Comparison of ENCODE assay signal across 30 mouse cellular contexts in genomic region chr2:147623116-147623515, GRCm38 (mm10).
A peak's percentile ranks its signal among the peaks of the same experiment; 100 is the strongest.
DNase-seq lines count a peak whose midpoint lies in the region; ATAC-seq and TF ChIP-seq lines count a peak whose summit lies in the region.
"Had no signal": no experiment of that assay in that cellular context is flagged by ENCODE, and none has a peak within 500 bp of the region (broad histone marks: within the 10 kb centered on the region; RNA-seq: fewer than 3 reads in every experiment).

No protein-coding gene starts in this region.

- no peaks in the 10 kb centered on the region for H3K4me1 ChIP-seq in limb, embryonic 11.5 days (ENCODE audit: control insufficient read depth, insufficient read depth, low read length)
- no peaks in the 10 kb centered on the region for H3K4me1 ChIP-seq in limb, embryonic 10.5 days
- H3K4me1 ChIP-seq: embryonic facial prominence, embryonic 15.5 days; heart, embryonic 12.5 days; heart, embryonic 15.5 days had no signal

- no peak overlapping the region for H3K27ac ChIP-seq in limb, embryonic 11.5 days (replicated peaks; ENCODE audit: low read depth, low read length)
- no peak overlapping the region for H3K27ac ChIP-seq in limb, embryonic 10.5 days
- peak overlapping the region; percentile 90 for H3K27ac ChIP-seq in layer of hippocampus, adult 2 months
- H3K27ac ChIP-seq: embryonic facial prominence, embryonic 12.5 days; embryonic facial prominence, embryonic 15.5 days; gastrocnemius, adult 2 months; heart, embryonic 15.5 days; hindbrain, embryonic 14.5 days; hindbrain, postnatal 0 days had no signal

- intact Hi-C loops in heart, postnatal 25 days (cut with DNase I), result no loop called here

- H3K4me3 ChIP-seq in limb, embryonic 11.5 days (ENCODE audit: low read depth, low read length), result no peak overlapping the region
- H3K4me3 ChIP-seq in limb, embryonic 10.5 days, result no peak overlapping the region
- H3K4me3 ChIP-seq in layer of hippocampus, adult 2 months, result no peak overlapping the region
- H3K4me3 ChIP-seq: embryonic facial prominence, embryonic 12.5 days; embryonic facial prominence, embryonic 15.5 days; gastrocnemius, adult 2 months; heart, embryonic 12.5 days; heart, embryonic 15.5 days had no signal

- no peak overlapping the region for H3K9ac ChIP-seq in limb, embryonic 11.5 days (ENCODE audit: low read length)
- H3K9ac ChIP-seq: embryonic facial prominence, embryonic 12.5 days; embryonic facial prominence, embryonic 15.5 days; forebrain, postnatal 0 days; heart, embryonic 12.5 days; heart, embryonic 15.5 days; hindbrain, embryonic 14.5 days had no signal

- H3K27me3 ChIP-seq in limb, embryonic 11.5 days (ENCODE audit: control insufficient read depth, insufficient read depth, low read length), result no peaks in the 10 kb centered on the region
- H3K27me3 ChIP-seq in limb, embryonic 10.5 days (ENCODE audit: low read depth, poor library complexity, severe bottlenecking), result no peaks in the 10 kb centered on the region
- H3K27me3 ChIP-seq: CH12.LX; embryonic facial prominence, embryonic 12.5 days; embryonic facial prominence, embryonic 15.5 days; heart, embryonic 12.5 days; heart, embryonic 15.5 days had no signal

- H3K9me3 ChIP-seq in limb, embryonic 11.5 days (ENCODE audit: control insufficient read depth, low read length), result no peaks in the 10 kb centered on the region
- H3K9me3 ChIP-seq in limb, embryonic 10.5 days (replicated peaks), result no peaks in the 10 kb centered on the region
- H3K9me3 ChIP-seq: embryonic facial prominence, embryonic 12.5 days; embryonic facial prominence, embryonic 15.5 days; heart, embryonic 12.5 days; heart, embryonic 15.5 days had no signal

- no peaks in the 10 kb centered on the region for H3K36me3 ChIP-seq in limb, embryonic 11.5 days (ENCODE audit: control insufficient read depth, insufficient read depth, low read length)
- no peaks in the 10 kb centered on the region for H3K36me3 ChIP-seq in limb, embryonic 10.5 days
- H3K36me3 ChIP-seq: embryonic facial prominence, embryonic 12.5 days; embryonic facial prominence, embryonic 15.5 days; G1E; heart, embryonic 12.5 days; heart, embryonic 15.5 days had no signal

- H3K4me2 ChIP-seq in limb, embryonic 11.5 days (ENCODE audit: low read depth, severe bottlenecking), result no peak overlapping the region
- H3K4me2 ChIP-seq: embryonic facial prominence, embryonic 12.5 days; embryonic facial prominence, embryonic 15.5 days; heart, embryonic 12.5 days; heart, embryonic 15.5 days; hindbrain, embryonic 14.5 days had no signal

- TF ChIP-seq CTCF in layer of hippocampus, adult 2 months (conservative IDR thresholded peaks at IDR 0.05), result peak; percentile 51

- no peak for ATAC-seq in limb, embryonic 11.5 days (ENCODE audit: insufficient number of reproducible peaks, low FRiP score, low TSS enrichment, low read depth)
- no peak for ATAC-seq in megakaryocyte progenitor cell, adult 5-6 weeks (replicated peaks; ENCODE audit: poor library complexity)
- ATAC-seq: forebrain, embryonic 14.5 days; forebrain, postnatal 0 days; hindbrain, postnatal 0 days; Patski had no signal

- peak; percentile 18 for DNase-seq in limb, embryonic 11.5 days (ENCODE audit: low spot score)
- DNase-seq in limb, embryonic 10.5 days (ENCODE audit: low spot score), result no peak
- DNase-seq in layer of hippocampus, adult 2 months (ENCODE audit: low spot score in 2 of 2), result peak; percentile 62 to 77
- peak; percentile 88 for DNase-seq in layer of hippocampus, adult 9-11 months
- peak; percentile 22 for DNase-seq in telencephalon, adult 2 months (ENCODE audit: low read depth, low spot score)
- no peak for DNase-seq in heart, postnatal 25 days (ENCODE audit: low spot score)
- DNase-seq in urinary bladder, postnatal 4 days (ENCODE audit: low spot score in 2 of 2), result no peak
- DNase-seq: adrenal gland, adult 2 months; adrenal gland, postnatal 14 days; B cell, adult 2 months; cerebellum, adult 11 months; cerebellum, adult 2 months; cerebellum, adult 9-11 months; cerebellum, postnatal 25 days; forebrain, postnatal 0 days; gastrocnemius, adult 2 months; gastrocnemius, postnatal 14 days; heart, postnatal 10 days; heart, postnatal 4 days had no signal

- 89% methylated on average over 4 of the region's 4 CpGs for WGBS in limb, embryonic 11.5 days
- WGBS in limb, embryonic 10.5 days, result 95% methylated on average over 4 of the region's 4 CpGs

Comparison
In these comparisons a context has a peak if more than half of its experiments do, and no peak if none do; other contexts are left out.
1. DNase-seq: peak in limb, embryonic 11.5 days (single experiment), layer of hippocampus, adult 2 months (2 of 2), layer of hippocampus, adult 9-11 months (single experiment) and telencephalon, adult 2 months (single experiment); none in limb, embryonic 10.5 days (single experiment), heart, postnatal 25 days (single experiment) and urinary bladder, postnatal 4 days (0 of 2).